Mouse (Mus musculus) regulatory T cell (primary cell): ENCODE measurements around the gene Gipc2.

ENCODE experiments used
- in situ Hi-C: fragments of 300-600 bp; cut with MboI, MseI; formaldehyde crosslinking; loops from one replicate; pipeline ENCODE4 v1.15.1; 2025; ENCODE audit warnings: high pct_unique_total_duplicates

The Gipc2 gene

DNA sequence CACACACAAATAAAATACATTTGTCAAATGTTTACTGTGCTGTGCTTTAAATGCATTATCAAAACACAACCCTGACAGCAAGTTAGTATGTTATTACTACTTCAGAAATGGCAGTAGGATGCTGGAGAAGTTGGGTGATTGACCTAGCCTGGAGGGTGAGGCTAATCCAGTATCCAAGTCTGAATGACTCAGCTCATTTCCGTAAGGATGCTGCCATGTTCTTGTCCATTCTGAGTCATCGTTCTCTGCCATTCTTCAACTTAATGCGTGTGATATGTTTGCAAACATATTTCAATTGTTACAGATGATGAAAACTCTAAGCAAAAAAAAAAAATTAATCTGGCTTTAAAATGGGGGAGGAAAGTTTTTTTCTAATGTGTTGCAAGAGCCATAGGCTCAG lies 84.6 kb downstream of the Gipc2 start:
- in situ Hi-C loops, result no loop called here

DNA sequence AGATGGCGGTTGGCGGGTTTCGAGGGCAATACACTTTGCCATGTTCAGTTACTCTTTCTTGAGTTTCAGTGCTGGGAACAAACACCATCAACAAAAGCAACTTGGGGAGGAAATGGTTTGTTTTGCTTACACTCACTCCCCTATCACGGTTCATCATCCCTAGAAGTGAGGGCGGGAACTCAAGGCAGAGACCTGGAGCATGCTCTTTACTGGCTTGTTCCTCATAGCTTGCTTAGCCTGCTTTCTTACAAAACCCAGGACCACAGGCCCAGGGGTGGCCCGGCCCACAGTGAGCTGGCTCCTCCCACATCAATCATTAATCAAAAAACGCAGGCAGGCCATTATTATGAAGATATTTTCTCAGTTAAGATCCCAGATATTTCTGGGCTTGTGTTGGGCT lies 89.9 kb downstream of the Gipc2 start:
- in situ Hi-C loops, result no loop called here

DNA sequence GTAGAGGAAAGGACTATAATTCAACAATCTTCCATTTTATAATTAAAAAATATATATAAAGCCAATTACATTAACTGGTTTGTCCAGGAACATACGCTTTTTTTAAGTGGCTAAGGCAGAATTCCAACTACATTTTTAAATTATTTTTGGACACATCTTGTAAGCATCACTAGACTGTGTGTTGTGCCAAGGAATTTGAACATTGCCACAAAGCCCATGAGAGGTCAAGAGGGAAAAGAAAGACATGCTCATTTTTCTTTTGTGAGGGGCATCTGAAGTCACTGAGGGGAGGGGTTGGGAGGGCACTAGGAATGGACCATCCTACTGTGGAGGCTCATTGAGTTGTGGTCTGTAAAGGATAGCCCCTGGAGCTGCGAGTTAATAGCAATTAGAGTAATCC lies 97.0 kb downstream of the Gipc2 start:
- in situ Hi-C loops, result no loop called here

DNA sequence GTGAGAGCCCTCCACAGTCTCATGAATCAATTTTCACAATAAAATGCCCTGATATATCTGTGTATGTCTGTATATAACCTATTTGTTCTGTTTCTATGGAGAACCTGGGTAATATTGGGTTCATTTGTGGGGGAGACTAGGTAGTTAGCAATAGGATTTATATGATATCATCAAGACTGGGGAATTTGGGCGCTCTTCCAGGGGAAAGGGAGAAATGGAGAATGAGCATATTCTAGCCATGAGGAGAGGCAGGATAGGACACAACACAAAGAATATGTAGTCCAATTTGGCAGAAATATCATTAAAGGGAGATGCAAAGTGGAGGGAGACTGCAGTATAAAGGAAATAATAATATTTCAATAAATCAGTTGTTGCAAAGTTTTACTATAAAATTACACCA lies 97.7 kb downstream of the Gipc2 start:
- in situ Hi-C loops, result no loop called here

DNA sequence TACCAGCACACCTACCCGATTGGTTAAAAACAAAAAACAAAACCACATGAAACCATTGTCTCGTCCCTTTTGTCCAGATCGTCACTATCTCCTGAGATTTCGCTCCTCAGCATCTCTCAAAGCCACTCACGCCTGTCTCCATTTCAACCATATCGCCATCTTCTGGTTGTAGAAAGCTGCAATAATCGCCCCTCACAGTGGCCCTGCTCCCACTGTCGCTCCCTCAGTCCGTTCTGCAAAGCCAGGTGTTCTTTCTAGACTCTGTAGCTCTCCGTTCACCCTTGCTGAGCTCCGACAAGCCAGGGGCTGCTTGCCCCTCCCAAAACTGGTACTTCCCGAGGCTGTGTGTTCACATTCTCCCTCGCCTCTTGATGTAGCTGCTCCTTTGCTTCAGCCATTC lies 99.3 kb downstream of the Gipc2 start:
- in situ Hi-C loops, result no loop called here

DNA sequence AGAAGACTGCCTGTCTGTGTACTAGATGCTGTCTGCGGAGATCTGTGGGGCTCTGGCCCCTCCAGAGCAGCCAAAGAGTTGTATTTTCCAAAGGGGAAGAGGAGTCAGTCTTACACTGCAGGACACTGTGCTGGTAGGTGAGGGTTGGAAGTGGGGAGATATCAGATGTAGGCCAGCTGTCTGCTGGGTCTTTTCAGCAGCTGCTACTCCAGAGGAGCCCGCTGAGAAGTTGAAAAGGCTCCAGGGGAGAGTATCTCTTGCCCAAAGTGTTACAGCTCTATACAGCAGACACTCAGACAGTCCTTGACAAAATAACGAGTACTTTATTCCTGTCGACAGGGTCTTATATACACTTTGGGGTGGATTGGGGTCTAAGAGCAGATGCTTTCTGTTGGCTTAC lies 100.2 kb downstream of the Gipc2 start:
- in situ Hi-C loops, result no loop called here

DNA sequence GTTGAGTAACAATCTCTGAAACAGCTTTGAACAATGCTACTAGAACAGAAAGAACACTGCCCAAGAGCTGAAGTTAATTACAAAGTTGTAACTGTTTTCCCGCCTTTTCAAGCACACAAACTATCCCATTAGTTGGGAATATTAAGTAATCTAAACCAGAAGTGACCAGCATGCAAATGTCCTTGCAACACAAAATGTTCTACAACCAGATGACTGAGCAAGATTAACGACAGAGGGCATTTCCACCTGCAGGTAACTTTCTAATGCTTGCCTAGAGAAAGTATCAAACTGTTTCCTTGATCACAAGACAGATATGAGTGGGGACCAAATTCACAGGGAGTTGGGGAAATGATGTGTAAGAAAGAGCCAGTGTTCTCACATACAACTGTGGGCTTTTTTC lies 101.9 kb downstream of the Gipc2 start:
- in situ Hi-C loops, result no loop called here

DNA sequence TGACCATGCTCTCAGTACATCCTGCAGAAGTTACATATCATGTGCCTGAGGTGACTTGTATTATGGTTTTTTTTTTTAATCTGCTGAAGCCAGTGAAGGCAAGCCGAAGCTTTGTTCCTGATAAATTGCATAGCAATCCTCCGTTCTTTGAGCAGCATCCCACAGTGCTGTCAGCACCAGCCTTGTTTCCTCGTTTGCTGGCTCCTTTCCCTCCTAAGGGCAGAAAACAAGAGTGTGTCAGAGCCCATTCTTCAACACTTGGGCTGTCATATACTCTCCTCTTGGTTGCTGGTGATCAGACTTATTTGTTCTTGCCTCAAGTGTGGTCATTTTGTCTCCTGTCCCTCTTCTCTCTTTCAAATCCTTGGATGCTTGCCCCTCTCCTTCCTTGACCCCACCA lies 103.2 kb downstream of the Gipc2 start:
- in situ Hi-C loops, result no loop called here

DNA sequence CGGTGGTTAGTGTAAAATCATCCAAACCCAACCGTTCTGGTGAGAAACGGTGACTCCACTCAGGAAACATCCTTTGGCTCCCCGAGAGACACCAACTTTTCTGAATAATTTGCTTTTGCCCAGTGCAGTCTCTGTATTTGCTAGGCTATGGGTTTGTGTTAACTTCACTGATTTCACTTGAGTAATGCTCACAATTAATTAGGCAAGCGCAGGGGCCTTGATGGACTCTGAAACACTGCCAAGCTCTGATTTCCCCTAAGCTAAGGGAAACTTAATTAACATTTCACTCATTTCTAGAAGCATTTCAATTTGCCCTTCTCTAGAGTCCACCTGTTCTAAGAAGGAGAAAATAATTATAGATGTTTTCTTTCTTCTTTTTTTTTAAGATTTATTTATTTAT lies 104.9 kb downstream of the Gipc2 start:
- in situ Hi-C loops, result no loop called here

DNA sequence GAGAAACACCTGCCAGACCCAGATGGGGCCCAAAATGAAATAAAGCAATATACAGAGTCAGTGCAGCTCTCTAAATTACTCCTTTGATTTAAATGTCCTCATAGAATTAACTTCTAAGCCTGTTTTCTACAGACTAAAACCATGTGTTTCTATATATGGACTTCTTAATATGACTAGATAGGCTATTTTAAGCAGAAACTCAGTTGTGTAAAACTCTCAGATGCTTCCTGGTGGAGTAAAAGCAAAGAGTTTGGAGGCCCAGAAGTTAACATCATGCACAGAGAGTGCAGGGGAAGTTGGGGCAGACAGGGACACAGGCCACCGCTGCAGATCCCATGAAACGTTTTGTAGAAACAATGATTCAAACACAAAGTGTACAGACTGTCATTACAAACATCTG lies 107.8 kb downstream of the Gipc2 start:
- in situ Hi-C loops, result no loop called here

DNA sequence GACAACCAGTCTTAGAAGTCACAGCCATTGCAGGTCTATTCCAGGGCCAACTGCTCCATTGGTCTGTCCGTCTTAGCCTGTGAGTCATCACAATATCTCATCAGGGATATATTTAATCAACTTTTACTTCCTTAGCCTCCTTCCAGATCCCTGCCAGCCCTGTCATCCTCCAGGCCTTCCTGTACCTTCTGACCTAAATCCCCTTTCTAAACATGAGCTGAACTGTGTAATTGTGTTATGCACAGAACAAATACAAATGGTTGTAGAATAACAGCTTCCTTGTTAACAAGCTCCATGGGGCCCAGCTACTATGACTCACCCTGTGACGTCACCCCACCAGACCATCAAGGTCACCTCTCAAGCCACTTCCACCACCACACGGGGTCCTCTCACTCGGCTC lies 111.8 kb downstream of the Gipc2 start:
- in situ Hi-C loops, result no loop called here

DNA sequence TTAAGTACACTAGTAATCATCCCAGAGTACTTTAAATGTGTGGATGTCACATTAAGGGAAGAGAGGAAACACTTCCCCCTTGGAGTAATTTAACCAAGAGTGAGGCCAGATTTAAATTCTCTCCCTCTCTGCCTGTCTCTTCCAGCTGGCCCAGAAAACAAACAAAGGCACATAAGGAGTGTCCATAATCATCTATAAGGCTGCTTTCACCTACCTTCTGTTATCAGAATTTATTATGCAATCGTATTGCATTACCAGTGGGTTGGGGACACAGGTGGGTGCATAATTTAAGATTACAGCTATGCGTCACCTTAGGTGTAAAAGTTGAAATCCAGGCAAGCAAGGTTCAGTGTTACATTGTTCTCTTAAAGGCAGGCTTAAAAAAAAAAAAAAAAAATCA lies 114.1 kb downstream of the Gipc2 start:
- in situ Hi-C loops, result no loop called here

DNA sequence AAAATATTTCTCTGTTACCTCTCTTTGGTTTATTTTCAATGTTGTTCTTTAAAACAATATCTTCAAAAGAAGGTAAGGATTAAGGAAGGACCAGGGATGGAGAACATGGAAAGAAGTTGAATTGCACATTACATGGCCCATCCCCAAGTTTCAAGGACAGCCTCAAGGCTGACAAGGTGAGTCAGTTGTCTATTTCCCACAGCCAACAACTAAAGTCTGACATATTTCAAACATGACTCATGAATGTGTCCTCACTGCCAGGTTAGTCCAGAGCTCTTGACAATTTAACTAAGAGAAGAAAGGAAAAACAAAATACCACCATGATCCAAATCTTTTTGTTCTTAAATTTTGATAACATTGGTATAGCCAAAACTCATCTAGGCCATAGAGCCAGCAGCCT lies 118.1 kb downstream of the Gipc2 start:
- in situ Hi-C loops, result no loop called here

DNA sequence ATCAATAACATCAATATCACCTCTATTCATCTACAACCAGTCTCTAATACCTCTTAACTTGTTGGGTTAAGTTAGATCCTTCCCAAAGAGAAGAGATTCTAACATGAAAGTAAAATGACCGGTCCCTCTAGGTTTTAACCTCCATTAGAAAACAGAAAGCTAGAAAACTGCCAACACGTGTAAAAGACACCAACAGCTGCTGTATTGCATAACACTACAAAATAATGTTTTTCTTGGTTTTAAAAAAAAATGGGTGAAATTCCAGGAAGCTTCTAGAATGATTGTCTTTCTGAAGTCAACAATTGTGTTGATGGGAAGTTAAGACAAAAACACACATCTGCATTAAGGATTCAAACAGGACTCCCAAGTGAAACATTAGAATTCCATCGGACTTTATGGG lies 119.1 kb downstream of the Gipc2 start:
- in situ Hi-C loops, result no loop called here
